Mouse (Mus musculus): ENCODE results near the gene Kcnh5.

- TF ChIP-seq POLR2A (IDR thresholded peaks at IDR 0.05; ENCODE audit: insufficient read depth, low read depth, low read length), result no peak
- TF ChIP-seq CTCF (IDR thresholded peaks at IDR 0.05), result no peak
- no peak for TF ChIP-seq EP300 (IDR thresholded peaks at IDR 0.05; ENCODE audit: insufficient read depth, low read depth, low read length)
These were observed 205.9 kb downstream of the Kcnh5 start for GRCm38 (mm10) chr12:74971187-74971586.
